Mouse (Mus musculus) layer of hippocampus, adult 6 months (tissue): ENCODE measurements around the gene Gp1ba. TPM values are rescaled to one million over a fixed set of nuclear protein-coding genes. Genes with fewer than 3 reads are reported as not detected.

Experiments used
- long read RNA-seq, 2 experiments: library from polyadenylated mRNA; unstranded; transcript quantifications; one replicate each; pipeline ENCODE4 v2.0.0; 2019 to 2020
- polyA plus RNA-seq: library from polyadenylated mRNA; unstranded; fragments of <200 nt; fragmentation: Nextera tagmentation; gene quantifications from 2 replicates; pipeline ENCODE4 v1.2.3, GENCODE M21; 2021

The Gp1ba gene
- 0.11 and 0.15 TPM in 2 replicates for polyA plus RNA-seq
- long read RNA-seq, experiment 1: 0 reads
- long read RNA-seq, experiment 2: 0 reads

GRCm38 (mm10) chr11:70638714-70639278, at the start of gene Gp1ba:
Gene Gp1ba, plus strand, starts transcription at chr11:70639122.

GRCm38 (mm10) chr11:70615516-70616093, 23.3 kb upstream of the Gp1ba start, which contains the start of gene 4930544D05Rik:
Gene 4930544D05Rik, plus strand, starts transcription at chr11:70615848.

GRCm38 (mm10) chr11:70619101-70619500, 19.8 kb upstream of the Gp1ba start, which contains the start of gene Chrne:
Gene Chrne, minus strand, starts transcription at chr11:70619216.

GRCm38 (mm10) chr11:70646691-70647650, 8.0 kb downstream of the Gp1ba start, which contains the start of the genes Rnf167 and Slc25a11:
Gene Rnf167, plus strand, starts transcription at chr11:70647235.
Gene Slc25a11, minus strand, starts transcription at chr11:70647479.

GRCm38 (mm10) chr11:70654198-70654922, 15.4 kb downstream of the Gp1ba start, which contains the start of gene Pfn1:
Gene Pfn1, minus strand, starts transcription at chr11:70654644.

GRCm38 (mm10) chr11:70656964-70657363, 18.0 kb downstream of the Gp1ba start, which contains the start of gene Eno3:
Gene Eno3, plus strand, starts transcription at chr11:70657202.

GRCm38 (mm10) chr11:70668771-70669505, 30.0 kb downstream of the Gp1ba start, which contains the start of gene Spag7:
Gene Spag7, minus strand, starts transcription at chr11:70669416.

GRCm38 (mm10) chr11:70687601-70688199, 48.8 kb downstream of the Gp1ba start, which contains the start of gene Camta2:
Gene Camta2, minus strand, starts transcription at chr11:70688105.

Other genes starting within 250 kb of the Gp1ba start
- 7.1 and 10.1 TPM in 2 replicates for gene Pelp1, start 229.1 kb upstream of the Gp1ba start, polyA plus RNA-seq
- gene Arrb2, start 206.5 kb upstream of the Gp1ba start, polyA plus RNA-seq: 4.8 and 6.1 TPM in 2 replicates
- gene Med11, start 187.2 kb upstream of the Gp1ba start, polyA plus RNA-seq: 19.1 and 19.8 TPM in 2 replicates
- 0.06 and 0.13 TPM in 2 replicates for gene Zmynd15, start 179.7 kb upstream of the Gp1ba start, polyA plus RNA-seq
- gene Cxcl16, start 179.1 kb upstream of the Gp1ba start, polyA plus RNA-seq: 1.9 and 3.4 TPM in 2 replicates
- 0.62 and 0.80 TPM in 2 replicates for gene Tm4sf5, start 133.9 kb upstream of the Gp1ba start, polyA plus RNA-seq
- 0.30 and 0.39 TPM in 2 replicates for gene Vmo1, start 124.5 kb upstream of the Gp1ba start, polyA plus RNA-seq
- gene Gltpd2, start 119.9 kb upstream of the Gp1ba start, polyA plus RNA-seq: 0.11 TPM in 2 replicates
- 615 and 656 TPM in 2 replicates for gene Psmb6, start 113.8 kb upstream of the Gp1ba start, polyA plus RNA-seq
- not detected in 2 replicates for gene Gm40193, start 106.2 kb upstream of the Gp1ba start, polyA plus RNA-seq
- gene Pld2, start 99.1 kb upstream of the Gp1ba start, polyA plus RNA-seq: 7.8 and 8.6 TPM in 2 replicates
- 25.4 and 30.5 TPM in 2 replicates for gene Mink1, start 76.2 kb upstream of the Gp1ba start, polyA plus RNA-seq
- not detected in 2 replicates for gene 4930544D05Rik, start 23.3 kb upstream of the Gp1ba start, polyA plus RNA-seq
- 0.31 TPM in 1 of 2 replicates, not detected in the other for gene Chrne, start 19.9 kb upstream of the Gp1ba start, polyA plus RNA-seq
- gene Rnf167, start 8.1 kb downstream of the Gp1ba start, polyA plus RNA-seq: 98.0 and 122 TPM in 2 replicates
- 202 and 213 TPM in 2 replicates for gene Slc25a11, start 8.4 kb downstream of the Gp1ba start, polyA plus RNA-seq
- 531 and 655 TPM in 2 replicates for gene Pfn1, start 15.5 kb downstream of the Gp1ba start, polyA plus RNA-seq
- 4.7 and 5.0 TPM in 2 replicates for gene Eno3, start 18.1 kb downstream of the Gp1ba start, polyA plus RNA-seq
- gene Spag7, start 30.3 kb downstream of the Gp1ba start, polyA plus RNA-seq: 74.2 and 84.7 TPM in 2 replicates
- gene Camta2, start 49.0 kb downstream of the Gp1ba start, polyA plus RNA-seq: 105 and 127 TPM in 2 replicates
- 5.2 and 5.7 TPM in 2 replicates for gene Inca1, start 61.0 kb downstream of the Gp1ba start, polyA plus RNA-seq
- gene Kif1c, start 61.4 kb downstream of the Gp1ba start, polyA plus RNA-seq: 0.90 and 1.3 TPM in 2 replicates
- 12.9 and 14.9 TPM in 2 replicates for gene Zfp3, start 125.1 kb downstream of the Gp1ba start, polyA plus RNA-seq
- 0.13 and 0.26 TPM in 2 replicates for gene Scimp, start 173.5 kb downstream of the Gp1ba start, polyA plus RNA-seq
- 79.5 and 90.5 TPM in 2 replicates for gene Rabep1, start 205.7 kb downstream of the Gp1ba start, polyA plus RNA-seq